Mouse (Mus musculus): Measurements from ENCODE around the gene Aldoart1.

- TF ChIP-seq CTCF (IDR thresholded peaks at IDR 0.05; ENCODE audit: low read depth, low read length) (no peak), POLR2A (IDR thresholded peaks at IDR 0.05; ENCODE audit: extremely low read depth, insufficient read depth, low read length) (no peak)
Observed at GRCm38 (mm10) chr4:72836430-72836829, 16.0 kb downstream of the Aldoart1 start.
